Mouse (Mus musculus) lung, postnatal 0 days (tissue): Measurements from ENCODE around the gene Baz2b. TPM values are rescaled to one million over a fixed set of nuclear protein-coding genes. Genes with fewer than 3 reads are reported as not detected.

Experiments used
- ATAC-seq: fragments of 200-750 bp; cut with Nextera tagmentation; 2 replicates; pipeline ENCODE4 v1.8.0; 2017; ENCODE audit warnings: moderate library complexity
- DNase-seq: peaks from one replicate; pipeline ENCODE4 v3.0.0-alpha.2; 2016; ENCODE audit warnings: low spot score
- H3K27ac ChIP-seq: fragments of 300-500 bp; sonication (generic); 2 replicates; pipeline ENCODE4 v1.5.1; 2014; ENCODE audit warnings: antibody characterized with exemption, mild to moderate bottlenecking, low read length, mixed read lengths
- H3K27me3 ChIP-seq: fragments of 300-500 bp; sonication (generic); replicated peaks from 2 replicates; pipeline ENCODE4 v1.6.1; 2014; ENCODE audit warnings: low read length, mixed read lengths; ENCODE audit not compliant: insufficient read depth
- H3K36me3 ChIP-seq: fragments of 300-500 bp; sonication (generic); 2 replicates; pipeline ENCODE4 v1.6.1; 2014; ENCODE audit warnings: low read length, mixed read lengths; ENCODE audit not compliant: insufficient read depth
- H3K4me1 ChIP-seq: fragments of 300-500 bp; sonication (generic); 2 replicates; pipeline ENCODE4 v1.6.1; 2014; ENCODE audit warnings: antibody characterized with exemption, low read depth, low read length, mixed read lengths; ENCODE audit not compliant: insufficient read depth
- H3K4me2 ChIP-seq: fragments of 300-500 bp; sonication (generic); replicated peaks from 2 replicates; pipeline ENCODE4 v1.6.1; 2014; ENCODE audit warnings: low read depth, mild to moderate bottlenecking, low read length, moderate library complexity, mixed read lengths
- H3K4me3 ChIP-seq: fragments of 300-500 bp; sonication (generic); 2 replicates; pipeline ENCODE4 v1.5.1; 2014; ENCODE audit warnings: low read depth, low read length
- H3K9ac ChIP-seq: fragments of 300-500 bp; sonication (generic); replicated peaks from 2 replicates; pipeline ENCODE4 v1.6.1; 2014; ENCODE audit warnings: low read depth, mild to moderate bottlenecking
- H3K9me3 ChIP-seq: fragments of 300-500 bp; sonication (generic); 2 replicates; pipeline ENCODE4 v1.6.1; 2016; ENCODE audit warnings: low read length, mixed read lengths
- CTCF ChIP-seq: IDR thresholded peaks from 2 replicates; pipeline ENCODE4 v1.5.1; 2016; ENCODE audit warnings: antibody characterized with exemption, mild to moderate bottlenecking
- EP300 ChIP-seq: IDR thresholded peaks from 2 replicates; pipeline ENCODE4 v1.6.1; 2016; ENCODE audit warnings: antibody characterized with exemption, mild to moderate bottlenecking, control low read depth
- WGBS: fragments of 180-500 bp; shearing (Covaris S2); extraction: QIAGEN DNeasy Blood & Tissue Kit; methylation state at CpG from one replicate; pipeline ENCODE4 v1.1.7; 2014; 5-methylcytosine and 5-hydroxymethylcytosine counted together
- polyA plus RNA-seq: library from polyadenylated mRNA; unstranded; fragments of >200 nt; fragmentation: Nextera tagmentation; extraction: Ambion mirVana; gene quantifications from 2 replicates; pipeline ENCODE4 v1.2.1, GENCODE M21; 2015

Baz2b gene
- polyA plus RNA-seq, 1 experiment from 2014 or later, result 63.0 TPM

GRCm38 (mm10) chr2:59959668-59960494, 249.8 kb downstream of the Baz2b start:
- Histone ChIP-seq H3K27me3 (no peaks in the 10 kb centered on the region), H3K27ac (no peak overlapping the region; the same call in 1 of the 2 replicates), H3K4me1 (0 out of 2 replicates have a peak, but pooled peaks cover 2% of the 10 kb centered on the region), H3K4me2 (no peak overlapping the region), H3K4me3 (no peak overlapping the region), H3K9me3 (no peaks in the 10 kb centered on the region), H3K9ac (no peak overlapping the region), H3K36me3 (0 out of 2 replicates have a peak, but pooled peaks cover 15% of the 10 kb centered on the region)
- ATAC-seq, result no peak
- WGBS, result 80% methylated on average over 14 of the region's 14 CpGs
- DNase-seq, result no peak
- no peak for TF ChIP-seq CTCF
- no peak for TF ChIP-seq EP300

- no peak overlapping the region for H3K4me2 ChIP-seq
- H3K9ac ChIP-seq, result no peak overlapping the region
- H3K36me3 ChIP-seq, result peaks cover 15% of the 10 kb centered on the region; the same call in 1 of the 2 replicates
- H3K4me1 ChIP-seq, result 0 out of 2 replicates have a peak, but pooled peaks cover 2% of the 10 kb centered on the region
- no peaks in the 10 kb centered on the region for H3K27me3 ChIP-seq
- no peaks in the 10 kb centered on the region for H3K9me3 ChIP-seq
- ATAC-seq, result no peak
- H3K27ac ChIP-seq, result no peak overlapping the region
- 61% methylated on average over 6 of the region's 6 CpGs for WGBS
- H3K4me3 ChIP-seq, result no peak overlapping the region
- no peak for TF ChIP-seq EP300
- no peak for TF ChIP-seq CTCF
- DNase-seq, result peak; percentile 36
Observed at GRCm38 (mm10) chr2:59958543-59958942, 251.1 kb downstream of the Baz2b start.

DNA sequence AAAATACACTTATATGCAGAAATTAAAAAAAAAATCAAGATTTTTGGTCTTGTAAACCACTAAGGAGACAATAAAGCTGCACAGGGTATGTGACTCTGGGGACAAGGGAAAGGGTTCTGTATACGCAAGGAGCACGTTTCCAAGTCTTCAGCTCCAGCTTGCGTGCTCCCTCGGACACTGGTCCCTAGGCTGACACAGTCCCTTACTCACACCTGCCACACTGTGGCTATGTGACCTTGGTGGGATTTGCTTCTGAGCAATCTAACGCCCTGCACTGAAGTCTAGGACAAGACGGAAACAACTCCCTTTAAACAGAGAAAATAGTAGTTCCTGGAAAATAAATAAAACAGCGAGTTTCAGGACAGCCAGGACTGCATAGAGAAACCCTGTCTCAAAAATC, 253.7 kb downstream of the Baz2b start:
- no peak for DNase-seq
- no peak overlapping the region for H3K4me2 ChIP-seq
- H3K36me3 ChIP-seq, result peaks cover 4% of the 10 kb centered on the region; the same call in 1 of the 2 replicates
- H3K27ac ChIP-seq, result no peak overlapping the region
- 87% methylated on average over 7 of the region's 7 CpGs for WGBS
- no peaks in the 10 kb centered on the region for H3K9me3 ChIP-seq
- no peak overlapping the region for H3K9ac ChIP-seq
- 0 out of 2 replicates have a peak, but pooled peaks cover 2% of the 10 kb centered on the region for H3K4me1 ChIP-seq
- H3K27me3 ChIP-seq, result no peaks in the 10 kb centered on the region
- no peak overlapping the region for H3K4me3 ChIP-seq
- no peak for TF ChIP-seq EP300
- no peak for TF ChIP-seq CTCF
- no peak for ATAC-seq

DNA sequence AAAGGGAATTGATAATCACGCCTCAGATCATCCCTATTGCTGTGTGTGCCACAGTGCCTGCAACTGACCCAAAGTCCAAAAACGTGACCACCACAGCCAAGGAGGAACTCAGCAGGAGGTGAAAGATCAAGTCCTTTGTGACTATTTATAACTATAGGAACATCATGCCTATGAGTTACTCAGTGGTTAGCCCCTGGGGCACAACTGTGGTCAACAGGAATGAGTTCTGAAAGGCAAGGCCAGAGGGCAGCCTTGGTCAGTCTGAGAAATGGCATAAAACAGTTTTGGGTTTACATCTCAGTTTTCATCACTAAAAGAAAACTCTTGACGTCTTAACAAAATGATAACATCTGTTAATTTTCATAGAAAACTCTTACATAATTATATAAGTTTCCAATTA, 254.8 kb downstream of the Baz2b start:
- H3K4me2 ChIP-seq, result no peak overlapping the region
- H3K27ac ChIP-seq, result no peak overlapping the region
- H3K4me3 ChIP-seq, result no peak overlapping the region
- H3K4me1 ChIP-seq, result 0 out of 2 replicates have a peak, but pooled peaks cover 2% of the 10 kb centered on the region
- no peak for DNase-seq
- WGBS, result 76% methylated on average over 3 of the region's 3 CpGs
- no peaks in the 10 kb centered on the region for H3K27me3 ChIP-seq
- H3K36me3 ChIP-seq, result peaks cover 4% of the 10 kb centered on the region; the same call in 1 of the 2 replicates
- ATAC-seq, result no peak
- TF ChIP-seq EP300 (no peak), CTCF (no peak)
- H3K9ac ChIP-seq, result no peak overlapping the region
- no peaks in the 10 kb centered on the region for H3K9me3 ChIP-seq

GRCm38 (mm10) chr2:59952286-59953014, 257.2 kb downstream of the Baz2b start:
- 87% methylated on average over 13 of the region's 13 CpGs for WGBS
- Histone ChIP-seq H3K27me3 (no peaks in the 10 kb centered on the region), H3K9ac (no peak overlapping the region), H3K4me2 (no peak overlapping the region), H3K36me3 (peaks cover 5% of the 10 kb centered on the region), H3K4me1 (no peaks in the 10 kb centered on the region), H3K9me3 (no peaks in the 10 kb centered on the region), H3K4me3 (no peak overlapping the region), H3K27ac (no peak overlapping the region)
- no peak for ATAC-seq
- TF ChIP-seq CTCF, result no peak
- no peak for TF ChIP-seq EP300
- no peak for DNase-seq

GRCm38 (mm10) chr2:59951706-59952105, 257.9 kb downstream of the Baz2b start:
- H3K4me1 ChIP-seq, result no peaks in the 10 kb centered on the region
- TF ChIP-seq EP300, result no peak
- 82% methylated on average over 8 of the region's 8 CpGs for WGBS
- no peak overlapping the region for H3K4me3 ChIP-seq
- H3K9ac ChIP-seq, result no peak overlapping the region
- no peaks in the 10 kb centered on the region for H3K9me3 ChIP-seq
- no peak overlapping the region for H3K4me2 ChIP-seq
- H3K27ac ChIP-seq, result no peak overlapping the region
- H3K36me3 ChIP-seq, result peaks cover 5% of the 10 kb centered on the region
- DNase-seq (no peak), ATAC-seq (no peak)
- H3K27me3 ChIP-seq, result no peaks in the 10 kb centered on the region
